Mouse (Mus musculus): Measurements from ENCODE around the gene Ksr1. TPM values are rescaled to one million over a fixed set of nuclear protein-coding genes. Genes with fewer than 3 reads are reported as not detected.

Ksr1 gene
- polyA plus RNA-seq, 1 experiment from 2014 or later: 3.8 TPM

DNA sequence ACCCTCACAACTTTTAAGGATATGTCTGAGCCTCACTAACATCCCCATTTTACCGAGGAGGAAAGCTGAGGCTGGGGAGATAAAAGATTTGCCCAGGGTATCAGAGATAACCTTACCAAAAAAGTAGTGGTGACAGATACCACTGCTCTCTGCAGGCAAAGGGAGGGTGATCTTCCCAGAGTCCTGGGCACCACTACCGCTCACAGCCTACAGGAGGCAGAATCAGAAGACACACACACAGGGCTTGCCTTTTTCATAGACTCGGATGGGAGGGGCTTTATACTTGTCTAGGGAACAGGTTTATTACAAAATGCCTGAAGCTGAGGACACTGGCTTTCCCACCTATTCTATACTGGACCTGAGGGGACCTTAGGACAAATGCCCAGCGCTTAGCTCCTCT is 43.9 kb downstream of the Ksr1 start:
- Histone ChIP-seq H3K27ac (ENCODE audit: low read length) (no peak overlapping the region), H3K9me3 (ENCODE audit: low read length) (no peaks in the 10 kb centered on the region)
- ATAC-seq (ENCODE audit: low FRiP score, low TSS enrichment): no peak

DNA sequence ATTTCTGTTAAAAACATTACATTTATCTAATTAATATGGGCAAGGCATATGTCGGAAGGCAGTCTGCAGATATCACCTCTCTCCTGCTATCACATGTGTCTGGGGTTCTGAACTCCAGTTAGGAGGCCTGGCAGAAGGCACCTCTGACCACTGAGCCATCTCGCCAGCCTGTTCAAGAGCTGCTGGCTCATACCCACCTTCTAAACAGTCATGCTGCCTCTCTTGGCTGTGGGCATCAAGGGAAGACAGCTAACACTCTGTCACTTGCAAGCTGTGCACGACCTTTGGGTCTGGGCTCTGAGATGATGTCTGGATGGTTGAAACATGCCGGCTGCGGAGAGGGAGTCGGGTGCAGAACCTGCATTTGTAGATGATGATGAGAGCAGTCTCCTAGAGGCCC is 44.6 kb downstream of the Ksr1 start:
- no peak for ATAC-seq (ENCODE audit: low FRiP score, low TSS enrichment)
- Histone ChIP-seq H3K27me3 (ENCODE audit: insufficient read depth, low read length) (no peaks in the 10 kb centered on the region), H3K4me3 (ENCODE audit: low read length) (no peak overlapping the region), H3K4me2 (replicated peaks; ENCODE audit: low read depth, low read length) (no peak overlapping the region), H3K36me3 (ENCODE audit: insufficient read depth, low read length) (no peaks in the 10 kb centered on the region), H3K9me3 (ENCODE audit: low read length) (no peaks in the 10 kb centered on the region), H3K9ac (replicated peaks; ENCODE audit: low read length) (no peak overlapping the region), H3K4me1 (ENCODE audit: insufficient read depth, low read length) (peaks cover 36% of the 10 kb centered on the region), H3K27ac (ENCODE audit: low read length) (no peak overlapping the region)
- WGBS: 96% methylated on average over 6 of the region's 6 CpGs

More for the DNA sequence above, 43.9 kb downstream of the Ksr1 start:
- Histone ChIP-seq H3K4me1 (ENCODE audit: insufficient read depth, low read length) (peaks cover 36% of the 10 kb centered on the region), H3K27me3 (ENCODE audit: insufficient read depth, low read length) (no peaks in the 10 kb centered on the region), H3K36me3 (ENCODE audit: insufficient read depth, low read length) (no peaks in the 10 kb centered on the region), H3K4me3 (ENCODE audit: low read length) (no peak overlapping the region), H3K4me2 (replicated peaks; ENCODE audit: low read depth, low read length) (no peak overlapping the region), H3K9ac (replicated peaks; ENCODE audit: low read length) (no peak overlapping the region)
- WGBS: 76% methylated on average over 4 of the region's 4 CpGs

DNA sequence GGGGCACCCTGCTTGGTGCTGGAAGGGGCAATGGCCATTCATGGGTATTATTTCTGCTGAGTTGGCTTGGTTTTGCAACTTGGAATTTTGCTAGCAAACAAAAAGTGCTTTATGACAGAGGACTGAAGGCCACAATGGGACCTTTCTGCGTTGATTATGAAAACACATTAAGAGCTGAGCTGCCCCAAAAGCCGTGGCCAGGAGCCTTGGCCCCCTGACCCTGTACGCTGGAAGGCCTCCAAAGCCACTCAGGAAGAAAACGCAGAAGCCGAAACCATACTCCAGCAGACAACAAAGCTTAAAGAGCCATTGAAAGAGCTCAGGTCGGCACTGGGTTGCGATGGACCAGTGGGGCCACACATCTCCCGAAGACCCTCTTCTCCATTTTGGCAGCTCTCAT is 47.2 kb downstream of the Ksr1 start:
- WGBS: 42% methylated on average over 8 of the region's 8 CpGs
- no peaks in the 10 kb centered on the region for H3K36me3 ChIP-seq (ENCODE audit: insufficient read depth, low read length)
- no peak overlapping the region for H3K4me3 ChIP-seq (ENCODE audit: low read length)
- ATAC-seq (ENCODE audit: low FRiP score, low TSS enrichment): no peak
- no peak overlapping the region for H3K9ac ChIP-seq (replicated peaks; ENCODE audit: low read length)
- peaks cover 43% of the 10 kb centered on the region for H3K4me1 ChIP-seq (ENCODE audit: insufficient read depth, low read length)
- peak overlapping the region; percentile 2; the same call in 1 of the 2 replicates for H3K27ac ChIP-seq (ENCODE audit: low read length)
- no peak overlapping the region for H3K4me2 ChIP-seq (replicated peaks; ENCODE audit: low read depth, low read length)
- H3K27me3 ChIP-seq (ENCODE audit: insufficient read depth, low read length): no peaks in the 10 kb centered on the region
- H3K9me3 ChIP-seq (ENCODE audit: low read length): no peaks in the 10 kb centered on the region

DNA sequence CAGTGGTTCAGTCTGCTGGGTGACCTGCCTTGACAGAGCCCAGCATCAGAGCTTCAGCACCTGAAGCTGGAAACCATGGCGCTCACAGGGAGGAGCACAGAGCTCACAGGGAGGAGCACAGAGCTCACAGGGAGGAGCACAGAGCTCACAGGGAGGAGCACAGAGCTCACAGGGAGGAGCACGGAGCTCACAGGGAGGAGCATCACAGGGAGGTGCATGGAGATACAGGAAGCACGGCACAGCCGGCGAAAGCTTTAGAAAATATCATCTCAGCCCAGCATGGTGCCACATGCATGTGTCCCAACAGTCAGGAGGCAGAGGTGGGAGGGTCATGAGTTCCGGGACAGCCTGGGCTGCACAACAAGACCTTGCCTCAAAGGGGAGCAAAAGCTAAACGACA is 48.5 kb downstream of the Ksr1 start:
- Histone ChIP-seq H3K4me2 (replicated peaks; ENCODE audit: low read depth, low read length) (no peak overlapping the region), H3K27me3 (ENCODE audit: insufficient read depth, low read length) (no peaks in the 10 kb centered on the region), H3K36me3 (ENCODE audit: insufficient read depth, low read length) (no peaks in the 10 kb centered on the region), H3K27ac (ENCODE audit: low read length) (no peak overlapping the region), H3K4me1 (ENCODE audit: insufficient read depth, low read length) (peaks cover 39% of the 10 kb centered on the region), H3K9ac (replicated peaks; ENCODE audit: low read length) (no peak overlapping the region), H3K4me3 (ENCODE audit: low read length) (no peak overlapping the region), H3K9me3 (ENCODE audit: low read length) (no peaks in the 10 kb centered on the region)
- ATAC-seq (ENCODE audit: low FRiP score, low TSS enrichment): no peak
- 83% methylated on average over 7 of the region's 7 CpGs for WGBS

- no peaks in the 10 kb centered on the region for H3K27me3 ChIP-seq (ENCODE audit: insufficient read depth, low read length)
These were observed 49.5 kb downstream of the Ksr1 start for GRCm38 (mm10) chr11:79096673-79097072.

DNA sequence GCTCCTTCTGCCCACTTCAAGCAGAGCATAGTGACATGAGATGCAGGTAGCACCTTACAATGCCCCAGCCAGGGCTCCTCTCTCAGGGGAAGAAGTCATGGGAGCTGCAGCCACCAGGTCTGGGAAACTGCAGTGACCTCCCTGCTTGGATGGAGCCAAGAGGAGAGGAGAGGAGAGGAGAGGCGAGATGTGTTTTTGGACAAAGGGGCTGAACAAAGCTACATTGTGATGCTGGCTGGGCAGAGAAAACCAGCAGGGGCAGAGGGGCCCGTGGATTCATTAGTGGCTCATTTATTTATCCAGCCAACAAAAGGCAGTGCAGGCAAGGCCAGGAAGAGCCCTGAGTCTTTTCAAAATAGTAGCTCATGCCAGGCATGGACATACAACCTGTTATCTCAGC is 50.5 kb downstream of the Ksr1 start:
- peaks cover 34% of the 10 kb centered on the region for H3K4me1 ChIP-seq (ENCODE audit: insufficient read depth, low read length)
- WGBS: 32% methylated on average over 2 of the region's 2 CpGs
- no peaks in the 10 kb centered on the region for H3K27me3 ChIP-seq (ENCODE audit: insufficient read depth, low read length)
- H3K4me3 ChIP-seq (ENCODE audit: low read length): no peak overlapping the region
- no peak overlapping the region for H3K9ac ChIP-seq (replicated peaks; ENCODE audit: low read length)
- H3K27ac ChIP-seq (ENCODE audit: low read length): peak overlapping the region; percentile 74; the same call in 1 of the 2 replicates
- ATAC-seq (ENCODE audit: low FRiP score, low TSS enrichment): no peak
- no peaks in the 10 kb centered on the region for H3K9me3 ChIP-seq (ENCODE audit: low read length)
- H3K36me3 ChIP-seq (ENCODE audit: insufficient read depth, low read length): no peaks in the 10 kb centered on the region
- H3K4me2 ChIP-seq (replicated peaks; ENCODE audit: low read depth, low read length): no peak overlapping the region

More at GRCm38 (mm10) chr11:79096673-79097072, 49.5 kb downstream of the Ksr1 start:
- H3K9me3 ChIP-seq (ENCODE audit: low read length): no peaks in the 10 kb centered on the region
- H3K9ac ChIP-seq (replicated peaks; ENCODE audit: low read length): no peak overlapping the region
- no peaks in the 10 kb centered on the region for H3K36me3 ChIP-seq (ENCODE audit: insufficient read depth, low read length)
- no peak overlapping the region for H3K4me3 ChIP-seq (ENCODE audit: low read length)
- peaks cover 34% of the 10 kb centered on the region for H3K4me1 ChIP-seq (ENCODE audit: insufficient read depth, low read length)
- WGBS: 62% methylated on average over 5 of the region's 5 CpGs
- H3K27ac ChIP-seq (ENCODE audit: low read length): no peak overlapping the region
- no peak for ATAC-seq (ENCODE audit: low FRiP score, low TSS enrichment)
- no peak overlapping the region for H3K4me2 ChIP-seq (replicated peaks; ENCODE audit: low read depth, low read length)

DNA sequence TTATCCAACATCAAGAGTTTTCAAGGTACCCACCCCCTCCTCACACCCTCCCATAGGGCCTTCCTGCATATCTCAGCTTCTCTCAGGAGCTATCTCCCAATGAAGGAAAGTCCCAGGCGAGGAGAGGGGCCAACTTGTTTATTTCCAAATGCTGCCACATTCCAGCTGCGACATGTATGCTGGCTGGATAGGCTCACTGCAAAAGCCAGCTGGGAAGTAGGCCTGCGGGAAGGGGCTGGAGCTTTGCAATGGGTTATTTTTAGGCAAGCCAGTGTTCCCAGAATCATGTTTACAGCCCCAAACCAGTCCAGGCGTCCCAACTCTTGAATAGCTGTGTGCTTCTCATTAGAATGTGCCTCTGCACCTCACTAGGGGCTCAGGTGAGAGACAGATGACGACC is 51.5 kb downstream of the Ksr1 start:
- Histone ChIP-seq H3K9me3 (ENCODE audit: low read length) (no peaks in the 10 kb centered on the region), H3K27ac (ENCODE audit: low read length) (peak overlapping the region; percentile 74), H3K4me3 (ENCODE audit: low read length) (no peak overlapping the region), H3K36me3 (ENCODE audit: insufficient read depth, low read length) (no peaks in the 10 kb centered on the region), H3K27me3 (ENCODE audit: insufficient read depth, low read length) (no peaks in the 10 kb centered on the region), H3K9ac (replicated peaks; ENCODE audit: low read length) (no peak overlapping the region), H3K4me1 (ENCODE audit: insufficient read depth, low read length) (peaks cover 34% of the 10 kb centered on the region), H3K4me2 (replicated peaks; ENCODE audit: low read depth, low read length) (no peak overlapping the region)
- WGBS: 51% methylated on average over 5 of the region's 5 CpGs
- ATAC-seq (ENCODE audit: low FRiP score, low TSS enrichment): peak; percentile 47; the same call in 1 of the 2 replicates

DNA sequence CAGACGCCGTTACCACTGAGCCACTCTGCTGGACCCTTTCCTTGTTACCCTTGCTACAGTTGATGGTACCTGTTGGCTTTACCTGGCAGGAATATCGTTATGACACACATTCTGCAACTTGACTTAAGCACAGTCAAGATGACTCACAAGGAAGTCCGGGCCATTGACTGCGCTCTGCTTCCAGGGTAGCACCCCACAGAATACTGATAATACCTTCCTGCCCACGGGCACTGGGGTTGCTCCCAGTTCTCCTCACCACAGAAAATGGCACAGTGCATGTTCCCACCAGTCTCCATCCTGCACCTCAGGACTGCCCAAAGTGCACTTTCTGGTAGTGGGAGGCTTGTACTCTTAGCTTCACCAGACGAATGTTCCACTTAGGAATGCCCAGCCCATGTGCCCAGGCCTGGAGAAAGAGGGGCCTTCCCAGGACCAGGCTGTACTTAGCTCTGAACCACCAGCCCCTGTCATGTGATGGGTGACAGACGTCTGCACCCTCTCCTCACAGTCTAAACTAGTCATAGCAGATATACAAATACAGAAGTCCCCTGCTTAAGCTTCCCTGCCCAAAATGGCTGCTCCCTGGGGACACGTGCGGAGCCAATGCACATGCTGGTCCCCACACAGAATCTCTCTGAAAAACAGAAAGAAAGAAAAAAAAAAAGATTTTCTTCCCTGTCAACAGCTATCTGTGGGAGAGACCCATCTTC is 52.1 kb downstream of the Ksr1 start:
- ATAC-seq (ENCODE audit: low FRiP score, low TSS enrichment): no peak
- Histone ChIP-seq H3K36me3 (ENCODE audit: insufficient read depth, low read length) (no peaks in the 10 kb centered on the region), H3K4me1 (ENCODE audit: insufficient read depth, low read length) (peaks cover 34% of the 10 kb centered on the region), H3K27ac (ENCODE audit: low read length) (peak overlapping the region; percentile 74), H3K9ac (replicated peaks; ENCODE audit: low read length) (no peak overlapping the region), H3K4me2 (replicated peaks; ENCODE audit: low read depth, low read length) (no peak overlapping the region), H3K9me3 (ENCODE audit: low read length) (no peaks in the 10 kb centered on the region), H3K4me3 (ENCODE audit: low read length) (no peak overlapping the region), H3K27me3 (ENCODE audit: insufficient read depth, low read length) (no peaks in the 10 kb centered on the region)
- WGBS: 77% methylated on average over 10 of the region's 10 CpGs

GRCm38 (mm10) chr11:79093386-79093906 is 52.8 kb downstream of the Ksr1 start:
- Histone ChIP-seq H3K9me3 (ENCODE audit: low read length) (no peaks in the 10 kb centered on the region), H3K27me3 (ENCODE audit: insufficient read depth, low read length) (no peaks in the 10 kb centered on the region), H3K4me3 (ENCODE audit: low read length) (no peak overlapping the region), H3K36me3 (ENCODE audit: insufficient read depth, low read length) (no peaks in the 10 kb centered on the region), H3K4me2 (replicated peaks; ENCODE audit: low read depth, low read length) (no peak overlapping the region), H3K4me1 (ENCODE audit: insufficient read depth, low read length) (peaks cover 28% of the 10 kb centered on the region), H3K9ac (replicated peaks; ENCODE audit: low read length) (0 out of 2 replicates have a peak overlapping the region, but pooled peaks have one; percentile 12), H3K27ac (ENCODE audit: low read length) (no peak overlapping the region)
- ATAC-seq (ENCODE audit: low FRiP score, low TSS enrichment): no peak
- WGBS: 78% methylated on average over 15 of the region's 15 CpGs

DNA sequence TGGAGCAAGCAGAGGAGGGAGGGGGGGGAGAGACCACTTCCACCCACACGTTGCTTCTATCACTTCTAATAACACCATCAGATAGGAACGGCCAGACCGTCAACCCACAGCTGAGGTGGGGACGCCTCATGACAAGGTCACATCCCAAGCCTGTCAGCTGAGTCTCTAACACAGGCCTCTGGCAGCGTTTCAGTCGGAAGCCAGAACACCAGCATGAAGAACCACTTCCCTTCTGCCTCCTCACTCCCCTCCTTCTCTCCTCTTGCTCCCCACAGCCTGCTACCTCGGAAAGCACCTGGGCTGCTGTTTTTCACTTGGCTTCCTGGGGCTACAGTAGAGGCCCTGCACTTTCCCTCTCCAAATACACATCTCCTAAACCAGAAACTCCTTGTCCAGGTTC is 53.4 kb downstream of the Ksr1 start:
- Histone ChIP-seq H3K27ac (ENCODE audit: low read length) (no peak overlapping the region), H3K4me2 (replicated peaks; ENCODE audit: low read depth, low read length) (no peak overlapping the region), H3K4me3 (ENCODE audit: low read length) (no peak overlapping the region), H3K9ac (replicated peaks; ENCODE audit: low read length) (0 out of 2 replicates have a peak overlapping the region, but pooled peaks have one; percentile 12), H3K27me3 (ENCODE audit: insufficient read depth, low read length) (no peaks in the 10 kb centered on the region), H3K36me3 (ENCODE audit: insufficient read depth, low read length) (no peaks in the 10 kb centered on the region), H3K4me1 (ENCODE audit: insufficient read depth, low read length) (peaks cover 27% of the 10 kb centered on the region), H3K9me3 (ENCODE audit: low read length) (no peaks in the 10 kb centered on the region)
- ATAC-seq (ENCODE audit: low FRiP score, low TSS enrichment): no peak
- 59% methylated on average over 7 of the region's 7 CpGs for WGBS
